Mouse (Mus musculus) liver, adult 2 months (tissue): ENCODE results near the gene Uhrf1.

Experiments
- CTCF ChIP-seq: fragments of 200-500 bp; IDR thresholded peaks from 2 replicates; pipeline ENCODE4 v1.5.1; 2011; ENCODE audit warnings: low read depth, low read length, control low read depth
- POLR2A ChIP-seq: fragments of 200-500 bp; IDR thresholded peaks from 2 replicates; pipeline ENCODE4 v1.6.1; 2011; ENCODE audit warnings: low read length, control low read depth; ENCODE audit not compliant: insufficient read depth; ENCODE audit errors: extremely low read depth

DNA sequence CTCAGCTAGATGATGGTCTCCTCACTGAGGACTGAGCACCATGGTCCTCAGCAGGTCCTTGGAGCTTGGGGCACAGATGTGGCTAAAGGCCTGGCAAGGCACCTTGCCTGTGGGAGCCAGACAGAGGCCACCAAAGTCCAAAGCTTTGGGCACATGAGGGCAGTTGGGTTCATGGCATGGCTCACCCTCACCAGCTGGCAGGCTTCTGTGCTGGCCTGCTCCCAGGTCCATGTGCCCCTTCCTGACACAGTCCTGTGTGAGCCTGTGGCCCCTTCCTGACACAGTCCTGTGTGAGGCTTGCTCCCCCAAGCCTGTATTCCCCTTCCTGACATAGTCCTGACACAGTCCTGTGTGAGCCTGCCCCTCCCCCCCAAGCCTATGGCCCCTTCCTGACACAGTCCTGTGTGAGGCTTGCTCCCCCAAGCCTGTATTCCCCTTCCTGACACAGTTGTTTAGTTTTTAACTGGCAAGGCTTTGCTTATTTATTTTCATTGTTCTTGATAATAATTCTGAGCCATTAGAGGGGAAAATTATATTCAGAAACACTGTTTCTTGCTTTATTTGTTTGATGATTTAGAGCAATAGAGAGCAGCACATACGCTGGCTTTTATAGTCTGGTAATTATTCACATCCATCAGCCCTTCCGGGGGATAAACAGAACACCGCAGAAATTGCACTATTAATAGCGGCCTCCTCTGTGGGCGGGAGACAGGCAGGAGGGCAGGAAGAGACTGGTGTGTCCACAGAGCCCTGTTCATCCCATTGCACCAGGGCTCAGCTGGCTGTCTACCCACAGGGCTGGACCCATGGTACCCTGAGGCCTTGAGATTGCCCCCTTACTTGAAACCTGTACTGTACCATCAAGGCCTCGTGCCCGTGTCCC lies 62.9 kb downstream of the Uhrf1 start:
- TF ChIP-seq CTCF: no peak
- no peak for TF ChIP-seq POLR2A
